Mouse (Mus musculus): ENCODE results near the gene Tph2. TPM values are rescaled to one million over a fixed set of nuclear protein-coding genes. Genes with fewer than 3 reads are reported as not detected.

Gene Tph2
- polyA plus RNA-seq, 1 experiment: 6.7 TPM

GRCm38 (mm10) chr10:115127907-115128306 is 56.9 kb downstream of the Tph2 start:
- H3K27me3 ChIP-seq (ENCODE audit: control insufficient read depth, insufficient read depth, low read length): no peaks in the 10 kb centered on the region
- peaks cover 2% of the 10 kb centered on the region; the same call in 1 of the 2 replicates for H3K4me1 ChIP-seq (ENCODE audit: control insufficient read depth, insufficient read depth, low read length)
- 78% methylated on average over 1 of the region's 1 CpGs for WGBS
- H3K4me3 ChIP-seq (replicated peaks; ENCODE audit: insufficient read depth, low read depth, low read length): no peak overlapping the region
- H3K27ac ChIP-seq (ENCODE audit: insufficient read depth, low read length): no peak overlapping the region
- no peak for TF ChIP-seq CTCF (IDR thresholded peaks at IDR 0.05; ENCODE audit: borderline replicate concordance, insufficient read depth, low read depth, low read length)
- TF ChIP-seq POLR2A (IDR thresholded peaks at IDR 0.05; ENCODE audit: borderline replicate concordance, insufficient read depth, low read length): no peak
- no peak for DNase-seq

GRCm38 (mm10) chr10:115125550-115125949 is 59.3 kb downstream of the Tph2 start:
- DNase-seq: no peak
- no peaks in the 10 kb centered on the region for H3K4me1 ChIP-seq (ENCODE audit: control insufficient read depth, insufficient read depth, low read length)
- TF ChIP-seq CTCF (IDR thresholded peaks at IDR 0.05; ENCODE audit: borderline replicate concordance, insufficient read depth, low read depth, low read length) (no peak), POLR2A (IDR thresholded peaks at IDR 0.05; ENCODE audit: borderline replicate concordance, insufficient read depth, low read length) (no peak)
- no peaks in the 10 kb centered on the region for H3K27me3 ChIP-seq (ENCODE audit: control insufficient read depth, insufficient read depth, low read length)
- 56% methylated on average over 5 of the region's 5 CpGs for WGBS
- H3K27ac ChIP-seq (ENCODE audit: insufficient read depth, low read length): no peak overlapping the region
- H3K4me3 ChIP-seq (replicated peaks; ENCODE audit: insufficient read depth, low read depth, low read length): no peak overlapping the region

- no peak for TF ChIP-seq POLR2A (IDR thresholded peaks at IDR 0.05; ENCODE audit: borderline replicate concordance, insufficient read depth, low read length)
- TF ChIP-seq CTCF (IDR thresholded peaks at IDR 0.05; ENCODE audit: borderline replicate concordance, insufficient read depth, low read depth, low read length): no peak
Measured at GRCm38 (mm10) chr10:115125027-115125426, 59.8 kb downstream of the Tph2 start.

GRCm38 (mm10) chr10:115107666-115108540 is 76.9 kb downstream of the Tph2 start:
- DNase-seq: no peak
- TF ChIP-seq CTCF (IDR thresholded peaks at IDR 0.05; ENCODE audit: borderline replicate concordance, insufficient read depth, low read depth, low read length): no peak
- no peak for TF ChIP-seq POLR2A (IDR thresholded peaks at IDR 0.05; ENCODE audit: borderline replicate concordance, insufficient read depth, low read length)
- no peaks in the 10 kb centered on the region; the same call in 1 of the 2 replicates for H3K4me1 ChIP-seq (ENCODE audit: control insufficient read depth, insufficient read depth, low read length)
- H3K27ac ChIP-seq (ENCODE audit: insufficient read depth, low read length): no peak overlapping the region
- no peaks in the 10 kb centered on the region for H3K27me3 ChIP-seq (ENCODE audit: control insufficient read depth, insufficient read depth, low read length)
- whole genome bisulfite sequencing: 45% methylated on average over 16 of the region's 16 CpGs
- no peak overlapping the region for H3K4me3 ChIP-seq (replicated peaks; ENCODE audit: insufficient read depth, low read depth, low read length)

More at GRCm38 (mm10) chr10:115125027-115125426, 59.8 kb downstream of the Tph2 start:
- Histone ChIP-seq H3K27ac (ENCODE audit: insufficient read depth, low read length) (no peak overlapping the region), H3K4me3 (replicated peaks; ENCODE audit: insufficient read depth, low read depth, low read length) (no peak overlapping the region), H3K27me3 (ENCODE audit: control insufficient read depth, insufficient read depth, low read length) (no peaks in the 10 kb centered on the region), H3K4me1 (ENCODE audit: control insufficient read depth, insufficient read depth, low read length) (no peaks in the 10 kb centered on the region)
- 78% methylated on average over 5 of the region's 5 CpGs for WGBS
- DNase-seq: no peak

GRCm38 (mm10) chr10:115104175-115104574 is 80.6 kb downstream of the Tph2 start:
- Histone ChIP-seq H3K4me3 (replicated peaks; ENCODE audit: insufficient read depth, low read depth, low read length) (no peak overlapping the region), H3K4me1 (ENCODE audit: control insufficient read depth, insufficient read depth, low read length) (peaks cover 12% of the 10 kb centered on the region), H3K27me3 (ENCODE audit: control insufficient read depth, insufficient read depth, low read length) (no peaks in the 10 kb centered on the region), H3K27ac (ENCODE audit: insufficient read depth, low read length) (no peak overlapping the region)
- DNase-seq: no peak
- TF ChIP-seq CTCF (IDR thresholded peaks at IDR 0.05; ENCODE audit: borderline replicate concordance, insufficient read depth, low read depth, low read length): no peak
- TF ChIP-seq POLR2A (IDR thresholded peaks at IDR 0.05; ENCODE audit: borderline replicate concordance, insufficient read depth, low read length): no peak
- 30% methylated on average over 8 of the region's 8 CpGs for WGBS

- peak; percentile 65 to 83 for DNase-seq
- TF ChIP-seq CTCF (IDR thresholded peaks at IDR 0.05; ENCODE audit: borderline replicate concordance, insufficient read depth, low read depth, low read length) (no peak), POLR2A (IDR thresholded peaks at IDR 0.05; ENCODE audit: borderline replicate concordance, insufficient read depth, low read length) (no peak)
- 65% methylated on average over 9 of the region's 9 CpGs for WGBS
Measured at GRCm38 (mm10) chr10:115099890-115100580, 84.8 kb downstream of the Tph2 start.

GRCm38 (mm10) chr10:115097163-115097562 is 87.7 kb downstream of the Tph2 start:
- peak; percentile 80 for TF ChIP-seq CTCF (IDR thresholded peaks at IDR 0.05; ENCODE audit: borderline replicate concordance, insufficient read depth, low read depth, low read length)
- no peak for TF ChIP-seq POLR2A (IDR thresholded peaks at IDR 0.05; ENCODE audit: borderline replicate concordance, insufficient read depth, low read length)
- 9% methylated on average over 5 of the region's 5 CpGs for WGBS
- peaks cover 16% of the 10 kb centered on the region; the same call in 1 of the 2 replicates for H3K4me1 ChIP-seq (ENCODE audit: control insufficient read depth, insufficient read depth, low read length)
- no peak overlapping the region for H3K27ac ChIP-seq (ENCODE audit: insufficient read depth, low read length)
- no peak overlapping the region for H3K4me3 ChIP-seq (replicated peaks; ENCODE audit: insufficient read depth, low read depth, low read length)
- no peaks in the 10 kb centered on the region for H3K27me3 ChIP-seq (ENCODE audit: control insufficient read depth, insufficient read depth, low read length)
- DNase-seq: peak; percentile 74 to 82

More at GRCm38 (mm10) chr10:115099890-115100580, 84.8 kb downstream of the Tph2 start:
- Histone ChIP-seq H3K4me3 (replicated peaks; ENCODE audit: insufficient read depth, low read depth, low read length) (no peak overlapping the region), H3K27me3 (ENCODE audit: control insufficient read depth, insufficient read depth, low read length) (no peaks in the 10 kb centered on the region), H3K4me1 (ENCODE audit: control insufficient read depth, insufficient read depth, low read length) (peaks cover 16% of the 10 kb centered on the region), H3K27ac (ENCODE audit: insufficient read depth, low read length) (peak overlapping the region; percentile 58; the same call in 1 of the 2 replicates)
